Mouse (Mus musculus) erythroblast, embryonic 14.5 days (primary cell): ENCODE measurements around the gene Ptp4a2. TPM values are rescaled to one million over a fixed set of nuclear protein-coding genes. Genes with fewer than 3 reads are reported as not detected.

Source experiments
- H3K27me3 ChIP-seq: 2 replicates; pipeline ENCODE4 v1.6.1; 2012; ENCODE audit warnings: inconsistent platforms; ENCODE audit not compliant: control insufficient read depth
- H3K36me3 ChIP-seq: 2 replicates; pipeline ENCODE4 v1.6.1; 2012; ENCODE audit warnings: mild to moderate bottlenecking, inconsistent platforms; ENCODE audit not compliant: control insufficient read depth
- H3K4me1 ChIP-seq: 2 replicates; pipeline ENCODE4 v1.6.1; 2012; ENCODE audit warnings: inconsistent platforms; ENCODE audit not compliant: control insufficient read depth
- H3K4me3 ChIP-seq: replicated peaks from 2 replicates; pipeline ENCODE3; 2012; ENCODE audit warnings: moderate library complexity, mild to moderate bottlenecking, inconsistent platforms
- H3K9me3 ChIP-seq: 2 replicates; pipeline ENCODE4 v1.6.1; 2012; ENCODE audit warnings: low read length, inconsistent platforms, mixed read lengths; ENCODE audit not compliant: control insufficient read depth
- GATA1 ChIP-seq: IDR thresholded peaks from 2 replicates; pipeline ENCODE4 v1.6.1; 2012; ENCODE audit warnings: low read length, inconsistent platforms, mixed read lengths
- TAL1 ChIP-seq: IDR thresholded peaks from 3 replicates; pipeline ENCODE4 v1.6.1; 2012; ENCODE audit warnings: low read length, inconsistent platforms, mixed read lengths
- polyA plus RNA-seq: library from polyadenylated mRNA; stranded (reverse); fragments of >175 nt; gene quantifications from 2 replicates; pipeline ENCODE4 v1.2.3, GENCODE M21; 2012

The Ptp4a2 gene
- polyA plus RNA-seq, 1 experiment, result 4.7 TPM

GRCm38 (mm10) chr4:129819712-129820336 lies 8.8 kb downstream of the Ptp4a2 start:
- Histone ChIP-seq H3K27me3 (no peaks in the 10 kb centered on the region), H3K4me3 (peak overlapping the region; percentile 97), H3K36me3 (peaks cover 17% of the 10 kb centered on the region), H3K4me1 (peaks cover 52% of the 10 kb centered on the region), H3K9me3 (no peaks in the 10 kb centered on the region)
- no peak for TF ChIP-seq TAL1
- TF ChIP-seq GATA1, result no peak

GRCm38 (mm10) chr4:129820417-129821086 lies 9.5 kb downstream of the Ptp4a2 start:
- Histone ChIP-seq H3K4me1 (peaks cover 54% of the 10 kb centered on the region), H3K4me3 (peak overlapping the region; percentile 97)
- TF ChIP-seq GATA1, result no peak
- no peak for TF ChIP-seq TAL1

GRCm38 (mm10) chr4:129821087-129821616 lies 10.1 kb downstream of the Ptp4a2 start:
- TF ChIP-seq GATA1, result no peak
- Histone ChIP-seq H3K4me3 (peak overlapping the region; percentile 97), H3K4me1 (peaks cover 57% of the 10 kb centered on the region), H3K36me3 (peaks cover 23% of the 10 kb centered on the region), H3K9me3 (no peaks in the 10 kb centered on the region), H3K27me3 (no peaks in the 10 kb centered on the region)

More at GRCm38 (mm10) chr4:129820417-129821086, 9.5 kb downstream of the Ptp4a2 start:
- Histone ChIP-seq H3K36me3 (peaks cover 21% of the 10 kb centered on the region), H3K9me3 (no peaks in the 10 kb centered on the region), H3K27me3 (no peaks in the 10 kb centered on the region)

- Histone ChIP-seq H3K27me3 (no peaks in the 10 kb centered on the region), H3K4me3 (peak overlapping the region; percentile 97), H3K9me3 (no peaks in the 10 kb centered on the region), H3K4me1 (peaks cover 65% of the 10 kb centered on the region), H3K36me3 (peaks cover 33% of the 10 kb centered on the region)
- no peak for TF ChIP-seq TAL1
- TF ChIP-seq GATA1, result no peak
These were observed 11.3 kb downstream of the Ptp4a2 start for GRCm38 (mm10) chr4:129822324-129822723.

GRCm38 (mm10) chr4:129823216-129823810 lies 12.3 kb downstream of the Ptp4a2 start:
- H3K4me1 ChIP-seq, result peaks cover 73% of the 10 kb centered on the region
- H3K27me3 ChIP-seq, result no peaks in the 10 kb centered on the region
- H3K9me3 ChIP-seq, result no peaks in the 10 kb centered on the region
- peaks cover 41% of the 10 kb centered on the region for H3K36me3 ChIP-seq
- TF ChIP-seq TAL1, result no peak
- TF ChIP-seq GATA1, result no peak
- no peak overlapping the region for H3K4me3 ChIP-seq

GRCm38 (mm10) chr4:129827611-129828010 lies 16.6 kb downstream of the Ptp4a2 start:
- H3K9me3 ChIP-seq, result no peaks in the 10 kb centered on the region
- TF ChIP-seq GATA1 (no peak), TAL1 (no peak)
- no peaks in the 10 kb centered on the region for H3K27me3 ChIP-seq
- peaks cover 41% of the 10 kb centered on the region for H3K36me3 ChIP-seq
- H3K4me3 ChIP-seq, result no peak overlapping the region
- peaks cover 74% of the 10 kb centered on the region for H3K4me1 ChIP-seq

GRCm38 (mm10) chr4:129828081-129828480 lies 17.1 kb downstream of the Ptp4a2 start:
- H3K4me3 ChIP-seq, result no peak overlapping the region
- H3K27me3 ChIP-seq, result no peaks in the 10 kb centered on the region
- H3K36me3 ChIP-seq, result peaks cover 40% of the 10 kb centered on the region
- TF ChIP-seq TAL1, result no peak
- TF ChIP-seq GATA1, result no peak
- H3K4me1 ChIP-seq, result peaks cover 73% of the 10 kb centered on the region
- H3K9me3 ChIP-seq, result no peaks in the 10 kb centered on the region

GRCm38 (mm10) chr4:129829799-129830198 lies 18.8 kb downstream of the Ptp4a2 start:
- Histone ChIP-seq H3K4me3 (no peak overlapping the region), H3K4me1 (peaks cover 61% of the 10 kb centered on the region), H3K9me3 (no peaks in the 10 kb centered on the region), H3K36me3 (peaks cover 29% of the 10 kb centered on the region), H3K27me3 (no peaks in the 10 kb centered on the region)
- TF ChIP-seq TAL1, result no peak
- TF ChIP-seq GATA1, result no peak

GRCm38 (mm10) chr4:129830343-129830944 lies 19.4 kb downstream of the Ptp4a2 start:
- peaks cover 32% of the 10 kb centered on the region for H3K36me3 ChIP-seq
- no peaks in the 10 kb centered on the region for H3K9me3 ChIP-seq
- no peaks in the 10 kb centered on the region for H3K27me3 ChIP-seq
- TF ChIP-seq GATA1 (no peak), TAL1 (peak; percentile 20; the same call in 1 of the 3 replicates)
- peaks cover 62% of the 10 kb centered on the region for H3K4me1 ChIP-seq
- H3K4me3 ChIP-seq, result no peak overlapping the region
